Mouse (Mus musculus) brain, embryonic 14.5 days (tissue): ENCODE data around the gene Gart. TPM values are rescaled to one million over a fixed set of nuclear protein-coding genes. Genes with fewer than 3 reads are reported as not detected.
"Not testable (repeated sequence)": the region's sequence is repeated elsewhere in the genome, so short reads cannot be mapped to it uniquely, and the experiment has no call there.

Experiments used
- DNase-seq: peaks from one replicate; pipeline ENCODE4 v3.0.0-alpha.2; 2011; ENCODE audit warnings: low read depth
- CTCF ChIP-seq: fragments of 200-500 bp; IDR thresholded peaks from 2 replicates; pipeline ENCODE4 v1.5.1; 2012; ENCODE audit warnings: inconsistent platforms, mild to moderate bottlenecking, moderate library complexity, borderline replicate concordance; ENCODE audit not compliant: insufficient read depth, insufficient read length; ENCODE audit errors: extremely low read depth
- POLR2A ChIP-seq: fragments of 200-500 bp; IDR thresholded peaks from 2 replicates; pipeline ENCODE4 v1.6.1; 2012; ENCODE audit warnings: mild to moderate bottlenecking, inconsistent platforms, borderline replicate concordance; ENCODE audit not compliant: poor library complexity, insufficient read depth, insufficient read length, severe bottlenecking; ENCODE audit errors: extremely low read depth
- polyA plus RNA-seq: library from polyadenylated mRNA; depleted of rRNA; stranded (reverse); fragments of >200 nt; gene quantifications from 2 replicates; pipeline ENCODE4 v1.2.3, GENCODE M21; 2012

The Gart gene
- polyA plus RNA-seq, 1 experiment = 46.1 TPM

DNA sequence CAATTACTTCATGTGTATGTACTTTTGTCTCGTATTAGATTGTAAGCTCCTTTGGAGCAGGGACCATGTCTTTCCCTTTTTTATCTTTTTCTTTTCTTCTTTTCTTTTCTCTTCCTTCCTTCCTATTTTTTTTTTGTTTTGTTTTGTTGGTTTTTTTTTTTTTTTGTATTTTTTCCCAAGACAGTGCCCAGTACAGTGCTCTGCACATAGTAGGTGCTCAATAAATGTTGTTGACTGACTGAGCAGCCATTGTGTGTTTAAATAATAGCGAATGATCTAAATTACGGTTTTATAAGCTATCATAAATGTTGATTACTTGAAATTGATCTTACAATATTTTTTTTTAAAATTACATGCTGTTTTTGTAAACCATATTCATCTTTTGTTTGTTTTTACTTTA, 17.0 kb upstream of the Gart start:
- no peak for DNase-seq
- TF ChIP-seq POLR2A (no peak), CTCF (no peak)

- TF ChIP-seq POLR2A (no peak), CTCF (no peak)
- no peak for DNase-seq
Measured at GRCm38 (mm10) chr16:91662336-91662735, 15.6 kb upstream of the Gart start.

DNA sequence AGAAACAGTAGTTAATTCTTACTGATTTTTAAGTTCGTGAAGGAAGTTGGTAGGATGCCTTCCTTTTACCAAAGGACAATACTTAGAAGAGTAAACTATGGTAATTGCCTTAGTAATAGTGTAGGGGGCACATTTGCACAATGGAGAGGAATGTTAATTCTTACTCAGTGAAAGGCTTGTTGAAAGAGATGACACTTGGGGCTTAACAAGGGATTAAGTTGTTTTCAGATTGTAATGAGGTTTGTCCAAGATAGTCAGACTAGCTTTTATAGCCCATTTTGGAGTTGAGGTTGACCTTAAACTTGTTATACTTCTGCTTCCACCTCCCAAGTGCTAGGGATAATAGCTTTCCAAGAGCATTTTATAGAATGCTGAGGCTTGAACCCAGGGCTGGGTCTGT, 14.6 kb upstream of the Gart start:
- DNase-seq = no peak
- TF ChIP-seq CTCF = no peak
- no peak for TF ChIP-seq POLR2A

DNA sequence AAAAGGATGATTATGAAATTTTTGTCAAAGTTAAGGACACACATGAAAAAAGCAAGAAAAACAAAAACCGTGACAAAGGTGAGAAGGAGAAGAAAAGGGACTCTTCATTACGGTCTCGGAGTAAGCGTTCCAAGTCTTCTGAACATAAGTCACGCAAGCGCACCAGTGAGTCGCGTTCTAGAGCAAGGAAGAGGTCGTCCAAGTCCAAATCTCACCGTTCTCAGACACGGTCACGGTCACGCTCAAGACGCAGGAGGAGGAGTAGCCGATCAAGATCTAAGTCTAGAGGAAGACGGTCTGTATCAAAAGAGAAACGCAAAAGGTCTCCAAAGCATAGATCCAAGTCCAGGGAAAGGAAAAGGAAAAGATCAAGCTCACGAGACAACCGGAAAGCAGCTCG, 13.0 kb upstream of the Gart start:
- no peak for DNase-seq
- TF ChIP-seq CTCF (no peak), POLR2A (no peak)

- DNase-seq = no peak
- TF ChIP-seq POLR2A (no peak), CTCF (no peak)
Measured at GRCm38 (mm10) chr16:91658471-91658870, 11.7 kb upstream of the Gart start.

- DNase-seq = no peak
- no peak for TF ChIP-seq CTCF
- TF ChIP-seq POLR2A = no peak
Measured at GRCm38 (mm10) chr16:91657285-91657684, 10.5 kb upstream of the Gart start.

DNA sequence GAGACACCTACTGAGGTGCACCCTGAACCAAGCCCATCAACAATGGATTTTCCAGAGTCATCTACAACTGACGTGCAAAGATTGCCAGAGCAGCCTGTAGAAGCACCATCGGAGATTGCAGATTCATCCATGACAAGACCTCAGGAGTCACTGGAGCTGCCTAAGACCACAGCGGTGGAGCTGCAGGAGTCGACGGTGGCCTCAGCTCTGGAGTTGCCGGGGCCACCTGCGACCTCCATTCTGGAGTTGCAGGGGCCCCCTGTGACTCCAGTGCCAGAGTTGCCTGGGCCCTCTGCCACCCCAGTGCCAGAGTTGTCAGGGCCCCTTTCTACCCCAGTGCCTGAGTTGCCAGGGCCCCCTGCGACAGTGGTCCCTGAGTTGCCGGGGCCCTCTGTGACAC, 8.5 kb upstream of the Gart start:
- no peak for TF ChIP-seq CTCF
- TF ChIP-seq POLR2A = no peak

GRCm38 (mm10) chr16:91652191-91652590, 5.4 kb upstream of the Gart start:
- DNase-seq = no peak
- no peak for TF ChIP-seq CTCF
- TF ChIP-seq POLR2A = no peak

More for the DNA sequence above, 8.5 kb upstream of the Gart start:
- DNase-seq = no peak

DNA sequence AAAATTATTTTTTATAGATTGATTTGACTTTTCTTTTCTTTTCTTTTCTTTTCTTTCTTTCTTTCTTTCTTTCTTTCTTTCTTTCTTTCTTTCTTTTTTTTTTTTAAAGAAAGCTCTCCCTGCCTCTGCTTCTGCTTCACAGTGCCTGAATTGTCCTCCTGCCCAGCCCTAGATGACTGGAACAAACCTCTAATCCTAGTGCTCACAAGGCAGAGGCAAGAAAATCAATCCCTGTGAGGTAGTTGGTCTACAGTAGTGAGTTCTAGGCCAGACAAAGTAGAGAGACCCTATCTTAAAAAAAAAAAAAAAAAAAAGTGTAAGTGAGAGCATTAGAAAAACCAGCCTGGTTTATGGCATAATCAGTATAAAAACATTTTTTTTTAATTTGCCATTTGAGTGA, 3.0 kb upstream of the Gart start:
- no peak for TF ChIP-seq CTCF
- no peak for TF ChIP-seq POLR2A
- DNase-seq = no peak

- TF ChIP-seq POLR2A (no peak), CTCF (no peak)
- peak; percentile 11 for DNase-seq
Measured at GRCm38 (mm10) chr16:91649246-91649645, 2.5 kb upstream of the Gart start.

DNA sequence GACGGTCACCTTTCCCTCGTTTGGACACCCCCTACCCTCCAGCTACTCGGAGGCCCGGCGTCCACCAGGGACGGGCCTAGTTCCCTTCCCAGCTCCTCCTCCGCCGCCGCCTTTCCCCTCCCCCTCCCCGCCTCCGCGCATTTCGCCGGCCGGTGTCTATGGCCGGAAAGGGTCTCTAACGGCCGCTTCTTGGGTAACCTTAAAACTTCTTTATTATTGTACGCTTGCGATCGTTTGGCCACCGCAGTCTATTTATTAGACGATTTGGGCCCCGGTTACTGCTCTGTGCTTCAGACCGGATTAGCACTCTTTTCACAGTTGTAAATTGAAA, 1.4 kb upstream of the Gart start:
- TF ChIP-seq POLR2A = no peak
- TF ChIP-seq CTCF = no peak
- peak; percentile 77 for DNase-seq

- DNase-seq = peak; percentile 99
- no peak for TF ChIP-seq CTCF
- peak; percentile 80; the same call in 1 of the 2 replicates for TF ChIP-seq POLR2A
Measured at GRCm38 (mm10) chr16:91647461-91648219, 888 bp upstream of the Gart start, which contains the start of gene Son. Son (plus strand) TSS chr16:91647506.

- TF ChIP-seq POLR2A (no peak), CTCF (0 out of 2 replicates have a peak, but pooled peaks have one; percentile 3)
- peak; percentile 55 for DNase-seq
Measured at GRCm38 (mm10) chr16:91645995-91646602, 653 bp downstream of the Gart start.

GRCm38 (mm10) chr16:91645420-91645819, 1.3 kb downstream of the Gart start:
- not testable (repeated sequence) for DNase-seq
